Mouse (Mus musculus) heart, embryonic 13.5 days (tissue): Measurements from ENCODE around the gene Fggy. TPM values are rescaled to one million over a fixed set of nuclear protein-coding genes. Genes with fewer than 3 reads are reported as not detected.

Experiments used
- ATAC-seq: fragments of 200-750 bp; cut with Nextera tagmentation; 2 replicates; pipeline ENCODE4 v1.8.0; 2017; ENCODE audit warnings: moderate TSS enrichment; ENCODE audit not compliant: insufficient number of reproducible peaks, low FRiP score, low TSS enrichment; ENCODE audit errors: extremely low read depth
- H3K27ac ChIP-seq: fragments of 300-500 bp; sonication (generic); replicated peaks from 2 replicates; pipeline ENCODE4 v1.5.1; 2015; ENCODE audit warnings: moderate library complexity, mild to moderate bottlenecking, inconsistent platforms
- H3K27me3 ChIP-seq: fragments of 300-500 bp; sonication (generic); replicated peaks from 2 replicates; pipeline ENCODE4 v1.6.1; 2015; ENCODE audit warnings: mild to moderate bottlenecking, inconsistent platforms
- H3K36me3 ChIP-seq: fragments of 300-500 bp; sonication (generic); 2 replicates; pipeline ENCODE4 v1.6.1; 2015; ENCODE audit warnings: mild to moderate bottlenecking, inconsistent platforms
- H3K4me1 ChIP-seq: fragments of 300-500 bp; sonication (generic); 2 replicates; pipeline ENCODE4 v1.6.1; 2015; ENCODE audit warnings: inconsistent platforms
- H3K4me2 ChIP-seq: fragments of 300-500 bp; sonication (generic); 2 replicates; pipeline ENCODE4 v1.6.1; 2015; ENCODE audit warnings: inconsistent platforms, mild to moderate bottlenecking, moderate library complexity
- H3K4me3 ChIP-seq: fragments of 300-500 bp; sonication (generic); 2 replicates; pipeline ENCODE4 v1.5.1; 2015; ENCODE audit warnings: moderate library complexity, mild to moderate bottlenecking, inconsistent platforms
- H3K9ac ChIP-seq: fragments of 300-500 bp; sonication (generic); 2 replicates; pipeline ENCODE4 v1.6.1; 2015; ENCODE audit warnings: inconsistent platforms, mild to moderate bottlenecking, moderate library complexity
- H3K9me3 ChIP-seq: fragments of 300-500 bp; sonication (generic); 2 replicates; pipeline ENCODE4 v1.6.1; 2016; ENCODE audit warnings: inconsistent platforms
- WGBS: fragments of 180-500 bp; shearing (Covaris S2); methylation state at CpG from one replicate; pipeline ENCODE4 v1.1.7; 2015; ENCODE audit warnings: mixed read lengths; 5-methylcytosine and 5-hydroxymethylcytosine counted together
- polyA plus RNA-seq: library from polyadenylated mRNA; unstranded; fragments of >200 nt; fragmentation: Nextera tagmentation; extraction: Ambion mirVana; gene quantifications from 2 replicates; pipeline ENCODE4 v1.2.1, GENCODE M21; 2015

Fggy gene
- polyA plus RNA-seq, 1 experiment from 2014 or later: 4.2 TPM

- Histone ChIP-seq H3K4me1 (peaks cover 16% of the 10 kb centered on the region), H3K4me2 (no peak overlapping the region), H3K27me3 (no peaks in the 10 kb centered on the region), H3K27ac (no peak overlapping the region), H3K4me3 (no peak overlapping the region), H3K36me3 (no peaks in the 10 kb centered on the region), H3K9ac (no peak overlapping the region), H3K9me3 (no peaks in the 10 kb centered on the region)
- ATAC-seq: no peak
- 74% methylated on average over 5 of the region's 5 CpGs for WGBS
These were observed 213.2 kb downstream of the Fggy start for GRCm38 (mm10) chr4:95770469-95770868.

GRCm38 (mm10) chr4:95771542-95771941 lies 214.2 kb downstream of the Fggy start:
- Histone ChIP-seq H3K9ac (no peak overlapping the region), H3K4me2 (no peak overlapping the region), H3K27me3 (no peaks in the 10 kb centered on the region), H3K4me3 (no peak overlapping the region), H3K4me1 (peaks cover 16% of the 10 kb centered on the region), H3K36me3 (no peaks in the 10 kb centered on the region), H3K9me3 (no peaks in the 10 kb centered on the region), H3K27ac (no peak overlapping the region)
- 86% methylated on average over 3 of the region's 3 CpGs for WGBS
- no peak for ATAC-seq

- WGBS: 53% methylated on average over 4 of the region's 4 CpGs
- Histone ChIP-seq H3K4me1 (peaks cover 16% of the 10 kb centered on the region), H3K27ac (no peak overlapping the region)
These were observed 214.6 kb downstream of the Fggy start for GRCm38 (mm10) chr4:95771945-95772344.

GRCm38 (mm10) chr4:95772663-95773062 lies 215.4 kb downstream of the Fggy start:
- no peak overlapping the region for H3K9ac ChIP-seq
- 70% methylated on average over 3 of the region's 3 CpGs for WGBS
- ATAC-seq: no peak
- H3K4me1 ChIP-seq: peaks cover 16% of the 10 kb centered on the region
- no peaks in the 10 kb centered on the region for H3K36me3 ChIP-seq
- H3K9me3 ChIP-seq: no peaks in the 10 kb centered on the region
- no peaks in the 10 kb centered on the region for H3K27me3 ChIP-seq
- no peak overlapping the region for H3K4me3 ChIP-seq
- no peak overlapping the region for H3K27ac ChIP-seq
- H3K4me2 ChIP-seq: no peak overlapping the region

More at GRCm38 (mm10) chr4:95771945-95772344, 214.6 kb downstream of the Fggy start:
- Histone ChIP-seq H3K9ac (no peak overlapping the region), H3K4me3 (no peak overlapping the region), H3K9me3 (no peaks in the 10 kb centered on the region), H3K27me3 (no peaks in the 10 kb centered on the region), H3K36me3 (no peaks in the 10 kb centered on the region), H3K4me2 (no peak overlapping the region)
- no peak for ATAC-seq

- 64% methylated on average over 3 of the region's 3 CpGs for WGBS
- peaks cover 11% of the 10 kb centered on the region for H3K4me1 ChIP-seq
These were observed 218.3 kb downstream of the Fggy start for GRCm38 (mm10) chr4:95775574-95775973.

GRCm38 (mm10) chr4:95777839-95778238 lies 220.5 kb downstream of the Fggy start:
- H3K27ac ChIP-seq: no peak overlapping the region
- peaks cover 11% of the 10 kb centered on the region for H3K4me1 ChIP-seq
- H3K27me3 ChIP-seq: no peaks in the 10 kb centered on the region
- no peaks in the 10 kb centered on the region for H3K9me3 ChIP-seq
- no peaks in the 10 kb centered on the region for H3K36me3 ChIP-seq
- no peak overlapping the region for H3K9ac ChIP-seq
- WGBS: 83% methylated on average over 2 of the region's 2 CpGs
- H3K4me3 ChIP-seq: no peak overlapping the region
- ATAC-seq: no peak
- no peak overlapping the region for H3K4me2 ChIP-seq

More at GRCm38 (mm10) chr4:95775574-95775973, 218.3 kb downstream of the Fggy start:
- Histone ChIP-seq H3K36me3 (no peaks in the 10 kb centered on the region), H3K4me2 (no peak overlapping the region), H3K27me3 (no peaks in the 10 kb centered on the region), H3K4me3 (no peak overlapping the region), H3K27ac (no peak overlapping the region), H3K9me3 (no peaks in the 10 kb centered on the region), H3K9ac (no peak overlapping the region)
- ATAC-seq: no peak

GRCm38 (mm10) chr4:95778528-95778927 lies 221.2 kb downstream of the Fggy start:
- no peak for ATAC-seq
- Histone ChIP-seq H3K4me3 (no peak overlapping the region), H3K9me3 (no peaks in the 10 kb centered on the region), H3K4me1 (peaks cover 11% of the 10 kb centered on the region), H3K27me3 (no peaks in the 10 kb centered on the region), H3K27ac (no peak overlapping the region), H3K9ac (no peak overlapping the region), H3K36me3 (no peaks in the 10 kb centered on the region), H3K4me2 (no peak overlapping the region)
- 88% methylated on average over 4 of the region's 4 CpGs for WGBS

- no peak overlapping the region for H3K4me2 ChIP-seq
- no peak overlapping the region for H3K4me3 ChIP-seq
- 74% methylated on average over 4 of the region's 4 CpGs for WGBS
- H3K27me3 ChIP-seq: no peaks in the 10 kb centered on the region
- H3K27ac ChIP-seq: no peak overlapping the region
- H3K4me1 ChIP-seq: no peaks in the 10 kb centered on the region
- no peaks in the 10 kb centered on the region for H3K36me3 ChIP-seq
- no peak for ATAC-seq
- no peaks in the 10 kb centered on the region for H3K9me3 ChIP-seq
- H3K9ac ChIP-seq: no peak overlapping the region
These were observed 227.0 kb downstream of the Fggy start for GRCm38 (mm10) chr4:95784146-95784895.

GRCm38 (mm10) chr4:95787609-95788008 lies 230.3 kb downstream of the Fggy start:
- H3K4me1 ChIP-seq: no peaks in the 10 kb centered on the region
- no peak overlapping the region for H3K27ac ChIP-seq
- no peak overlapping the region for H3K4me2 ChIP-seq
- H3K4me3 ChIP-seq: no peak overlapping the region
- no peaks in the 10 kb centered on the region for H3K36me3 ChIP-seq
- no peaks in the 10 kb centered on the region for H3K9me3 ChIP-seq
- H3K27me3 ChIP-seq: no peaks in the 10 kb centered on the region
- no peak for ATAC-seq
- 47% methylated on average over 2 of the region's 2 CpGs for WGBS
- H3K9ac ChIP-seq: no peak overlapping the region

- WGBS: 74% methylated on average over 2 of the region's 2 CpGs
- no peak for ATAC-seq
- Histone ChIP-seq H3K36me3 (no peaks in the 10 kb centered on the region), H3K27me3 (no peaks in the 10 kb centered on the region), H3K9ac (no peak overlapping the region), H3K4me3 (no peak overlapping the region), H3K4me1 (peaks cover 3% of the 10 kb centered on the region; the same call in 1 of the 2 replicates), H3K4me2 (no peak overlapping the region), H3K27ac (no peak overlapping the region), H3K9me3 (no peaks in the 10 kb centered on the region)
These were observed 231.6 kb downstream of the Fggy start for GRCm38 (mm10) chr4:95788867-95789266.

GRCm38 (mm10) chr4:95791913-95792475 lies 234.7 kb downstream of the Fggy start:
- no peak overlapping the region for H3K4me3 ChIP-seq
- no peaks in the 10 kb centered on the region for H3K9me3 ChIP-seq
- no peaks in the 10 kb centered on the region for H3K36me3 ChIP-seq
- H3K27ac ChIP-seq: no peak overlapping the region
- H3K27me3 ChIP-seq: no peaks in the 10 kb centered on the region
- H3K4me2 ChIP-seq: no peak overlapping the region
- peaks cover 17% of the 10 kb centered on the region for H3K4me1 ChIP-seq
- no peak overlapping the region for H3K9ac ChIP-seq
- ATAC-seq: no peak
- 71% methylated on average over 3 of the region's 3 CpGs for WGBS
